Mouse (Mus musculus): ENCODE results near the gene Slmap. TPM values are rescaled to one million over a fixed set of nuclear protein-coding genes. Genes with fewer than 3 reads are reported as not detected.

Gene Slmap
- polyA plus RNA-seq, 2 experiments from 2014 or later: 14.7 to 20.5 TPM

GRCm38 (mm10) chr14:26467974-26468373 lies 66.8 kb downstream of the Slmap start:
- no peak for ATAC-seq

DNA sequence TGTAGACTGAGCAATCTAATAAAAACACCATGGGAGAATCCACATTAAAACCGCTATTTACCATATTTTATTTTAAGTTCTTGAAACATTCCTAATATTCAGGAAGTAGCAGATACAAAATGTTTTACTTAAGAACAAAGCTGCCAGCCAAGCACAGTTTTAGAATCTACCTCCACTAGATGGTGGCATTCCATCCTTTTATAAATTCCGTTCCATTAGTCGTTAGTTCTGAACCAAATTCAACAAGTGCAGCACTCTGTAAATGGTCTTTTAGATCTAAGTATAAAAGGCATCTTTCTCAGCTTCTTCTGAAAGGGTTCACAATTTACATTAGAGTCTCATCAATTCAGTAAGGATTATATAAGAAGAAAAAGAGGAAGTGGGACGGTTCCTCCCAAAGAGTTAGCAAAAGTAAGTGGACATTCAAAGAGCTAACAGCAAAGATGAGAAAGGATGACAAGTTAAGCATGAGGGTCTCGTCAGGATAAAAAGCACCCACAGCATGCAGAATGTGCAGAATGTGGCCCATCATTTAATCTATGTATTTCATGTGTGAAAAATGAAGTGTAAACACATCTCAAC lies 68.1 kb downstream of the Slmap start:
- no peak for ATAC-seq

DNA sequence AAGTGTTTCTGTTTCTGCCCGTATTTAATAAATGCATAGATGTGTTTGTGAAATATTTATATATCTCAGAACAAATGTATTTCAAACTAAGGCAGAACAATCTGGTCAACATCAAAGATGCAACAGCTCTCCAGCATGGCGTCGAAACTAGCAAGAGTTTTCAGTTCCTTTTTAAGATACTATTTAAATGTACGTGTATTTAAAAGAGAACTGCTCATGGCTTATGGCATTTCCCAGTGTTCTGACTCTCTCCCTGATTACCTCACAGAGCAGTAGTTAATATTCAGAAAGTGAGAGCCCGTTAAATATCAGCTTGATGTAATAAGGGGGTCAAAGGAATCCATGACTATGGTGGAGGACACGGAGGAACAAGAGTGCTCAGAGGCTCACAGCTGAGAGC lies 68.8 kb downstream of the Slmap start:
- ATAC-seq: no peak

GRCm38 (mm10) chr14:26459516-26459915 lies 75.2 kb downstream of the Slmap start:
- no peak for ATAC-seq

GRCm38 (mm10) chr14:26454851-26455250 lies 79.9 kb downstream of the Slmap start:
- ATAC-seq: no peak

- no peak for ATAC-seq
These were observed 84.5 kb downstream of the Slmap start for GRCm38 (mm10) chr14:26450036-26450800.

- no peak for ATAC-seq
These were observed 86.2 kb downstream of the Slmap start for GRCm38 (mm10) chr14:26448581-26448980.

GRCm38 (mm10) chr14:26447223-26447622 lies 87.5 kb downstream of the Slmap start:
- ATAC-seq: no peak

- no peak for ATAC-seq
These were observed 88.2 kb downstream of the Slmap start for GRCm38 (mm10) chr14:26446538-26446937.

DNA sequence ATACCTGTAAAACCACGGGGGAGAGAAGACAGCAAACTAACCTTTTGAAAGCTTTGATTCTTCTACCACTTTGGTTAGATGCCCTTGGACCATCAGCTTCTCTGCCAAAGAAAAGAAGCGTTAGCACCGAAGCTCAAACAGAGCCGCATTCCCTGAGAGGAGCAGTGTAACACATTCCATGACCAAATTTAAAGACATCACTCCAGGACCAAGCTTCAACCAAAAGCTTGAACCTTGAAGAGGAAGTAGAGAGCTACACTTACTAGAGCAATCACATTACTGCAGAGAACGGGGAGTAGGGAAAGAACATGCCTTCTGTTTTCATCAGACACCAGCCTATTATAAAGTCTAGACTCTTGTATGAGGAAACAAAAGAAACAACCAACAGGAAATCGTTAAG lies 92.2 kb downstream of the Slmap start:
- no peak for ATAC-seq

DNA sequence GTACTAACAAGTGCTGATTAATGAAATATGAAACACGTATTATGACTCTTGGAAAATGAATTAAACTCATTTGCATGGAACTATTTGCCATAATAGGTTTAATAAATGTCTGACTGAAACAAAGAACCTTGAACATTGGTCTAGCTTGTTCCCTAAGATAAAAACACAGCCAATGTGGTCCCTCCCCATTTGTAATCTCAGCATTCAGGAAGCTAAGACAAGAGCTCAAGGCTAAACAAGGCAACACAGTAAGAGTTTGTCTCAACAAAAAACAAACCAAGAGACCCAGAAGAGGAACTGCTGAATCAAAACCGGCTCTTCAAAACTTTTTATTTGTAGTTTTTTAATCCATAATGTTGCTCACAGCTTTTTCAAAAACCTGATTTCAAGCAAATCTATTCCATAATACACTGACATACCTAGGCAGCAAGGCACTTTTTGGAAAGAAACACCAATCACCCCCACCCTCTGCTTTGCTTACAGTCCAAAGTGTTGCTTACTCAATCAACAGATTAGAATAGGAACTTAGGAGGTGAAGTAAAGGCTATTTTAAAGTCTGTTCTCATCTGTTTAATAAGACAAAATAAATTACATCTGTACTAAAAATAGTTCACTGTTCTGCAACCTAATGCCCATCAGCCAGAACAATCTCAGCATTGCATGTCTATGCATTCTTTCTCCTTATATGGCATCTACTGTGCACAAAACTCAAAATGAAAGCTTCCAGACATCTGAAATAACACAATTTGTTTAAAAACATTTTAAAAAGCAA lies 93.5 kb downstream of the Slmap start:
- no peak for ATAC-seq

DNA sequence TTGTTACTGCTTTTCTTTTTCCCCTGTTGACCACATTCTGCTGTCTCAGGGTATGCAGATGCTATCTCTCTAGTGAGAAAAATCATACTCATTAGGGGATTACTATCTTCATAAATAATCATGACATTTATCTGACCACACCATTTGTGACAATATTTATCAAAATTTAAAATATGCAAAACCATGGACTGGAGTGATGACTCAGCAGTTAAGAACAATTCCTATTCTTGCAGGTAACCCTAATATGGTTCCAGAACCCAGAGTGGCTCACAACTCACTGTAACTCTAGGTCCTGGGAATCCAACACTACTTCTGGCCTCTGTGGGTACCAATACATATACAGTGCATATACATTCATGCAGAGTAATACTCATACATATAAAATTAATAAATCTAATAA lies 94.7 kb downstream of the Slmap start:
- no peak for ATAC-seq

DNA sequence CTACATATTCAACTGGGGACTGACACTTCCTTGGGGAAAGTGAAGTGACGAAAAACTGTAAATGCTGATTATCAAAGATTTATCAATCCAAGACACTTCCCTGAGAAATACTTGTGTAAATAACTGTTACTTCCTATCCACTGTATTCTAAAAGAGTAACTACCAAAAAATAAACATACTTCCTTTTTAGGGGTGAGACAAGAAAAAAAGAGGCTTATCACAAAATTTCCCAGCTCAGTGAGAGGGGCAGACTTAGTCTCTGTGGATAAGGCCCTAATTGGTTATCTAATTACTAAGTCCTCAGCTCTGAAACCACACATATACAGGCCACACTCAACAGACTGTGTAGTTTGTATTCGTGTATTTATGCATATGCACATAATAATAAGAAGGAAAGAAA lies 97.0 kb downstream of the Slmap start:
- no peak for ATAC-seq

GRCm38 (mm10) chr14:26436304-26436703 lies 98.4 kb downstream of the Slmap start:
- no peak for ATAC-seq

GRCm38 (mm10) chr14:26432320-26432719 lies 102.4 kb downstream of the Slmap start:
- no peak for ATAC-seq

GRCm38 (mm10) chr14:26431919-26432318 lies 102.8 kb downstream of the Slmap start:
- ATAC-seq: no peak

DNA sequence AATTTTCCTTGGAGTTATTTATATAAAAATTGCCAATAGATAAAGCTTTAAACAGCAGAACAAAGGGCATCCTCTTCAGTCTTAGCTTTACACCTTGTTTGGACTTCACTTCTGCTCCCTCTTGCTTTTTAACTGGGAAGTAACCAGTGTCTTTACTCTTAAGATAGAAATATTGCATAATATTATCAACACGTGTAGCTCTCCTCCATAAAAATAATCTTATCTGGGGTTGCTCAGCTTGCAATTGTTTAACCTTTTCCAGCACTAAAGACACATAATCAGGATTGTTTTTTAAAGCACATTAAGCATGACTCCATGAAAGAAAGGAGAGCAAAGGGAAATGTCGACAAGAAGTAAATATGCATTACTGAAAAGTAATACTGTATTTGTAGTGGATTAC lies 114.5 kb downstream of the Slmap start:
- ATAC-seq: no peak

GRCm38 (mm10) chr14:26417956-26418355 lies 116.8 kb downstream of the Slmap start:
- no peak for ATAC-seq

- ATAC-seq: no peak
These were observed 117.6 kb downstream of the Slmap start for GRCm38 (mm10) chr14:26417088-26417487.

DNA sequence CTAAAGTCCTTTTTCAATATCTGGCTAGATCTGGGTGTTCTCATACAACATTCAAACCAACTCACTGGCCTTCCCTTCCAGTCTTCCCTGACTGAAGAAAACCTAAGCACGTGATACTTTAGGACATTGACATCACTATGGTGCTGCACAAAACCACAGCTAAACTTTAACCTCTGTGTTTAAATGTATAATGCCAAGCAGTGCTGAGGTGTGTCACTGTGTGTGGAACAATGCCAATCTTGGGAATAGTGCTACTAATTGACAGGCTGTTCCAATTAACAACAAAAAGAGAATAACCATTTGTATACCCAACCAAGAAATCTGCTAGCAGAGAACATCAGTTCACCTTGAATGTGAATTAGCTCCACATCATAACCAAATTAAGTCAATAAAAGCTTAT lies 121.2 kb downstream of the Slmap start:
- ATAC-seq: no peak

DNA sequence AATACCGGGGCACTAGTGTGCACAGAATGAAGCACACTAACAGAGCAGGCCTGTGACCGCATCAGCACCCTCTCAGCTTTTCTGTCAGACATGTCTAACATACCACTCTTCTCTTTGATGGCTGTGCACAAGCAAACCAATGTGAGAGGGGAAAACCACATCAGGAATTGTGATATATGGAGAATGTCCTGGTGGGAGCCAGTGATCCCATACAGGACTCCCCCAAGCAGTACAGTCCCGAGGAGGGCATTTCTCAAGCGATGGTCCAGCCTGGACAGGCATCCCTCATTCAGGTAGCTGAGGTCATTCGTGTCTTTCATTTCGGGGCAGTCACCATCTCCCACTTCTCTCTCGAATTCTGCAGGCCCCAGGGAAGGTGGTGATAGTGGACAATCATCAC lies 128.0 kb downstream of the Slmap start:
- ATAC-seq: no peak

DNA sequence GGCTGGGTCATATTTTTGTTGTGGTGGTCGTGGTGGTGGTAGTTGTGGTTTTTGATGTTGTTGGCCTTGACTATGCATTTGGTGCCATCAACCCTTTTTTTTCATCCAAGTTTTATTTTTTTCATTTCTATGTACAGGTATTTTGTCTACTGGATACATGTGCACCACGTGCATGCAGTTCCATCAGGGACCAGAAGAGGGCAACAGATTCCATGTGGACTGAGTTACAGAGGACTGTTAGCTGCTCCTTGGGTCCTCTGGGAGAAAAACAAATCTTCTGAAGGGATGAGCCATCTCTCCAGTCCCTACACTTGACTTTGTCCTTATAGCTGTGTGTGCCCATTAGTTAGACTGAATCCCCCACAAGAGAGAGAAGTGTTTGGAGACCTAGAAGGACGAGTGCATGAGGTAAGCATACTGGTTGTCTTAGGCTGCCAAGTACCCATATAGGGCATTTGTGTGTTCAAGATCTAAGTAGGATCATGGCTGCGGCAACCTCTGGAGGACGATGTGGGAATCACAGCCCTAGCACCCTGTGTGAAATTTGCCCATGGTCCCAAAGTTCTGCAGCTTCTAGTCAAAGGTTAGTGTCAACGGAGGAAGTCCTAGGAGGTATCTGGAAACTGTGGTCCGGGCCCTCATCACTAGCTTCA lies 136.1 kb downstream of the Slmap start:
- ATAC-seq: no peak

DNA sequence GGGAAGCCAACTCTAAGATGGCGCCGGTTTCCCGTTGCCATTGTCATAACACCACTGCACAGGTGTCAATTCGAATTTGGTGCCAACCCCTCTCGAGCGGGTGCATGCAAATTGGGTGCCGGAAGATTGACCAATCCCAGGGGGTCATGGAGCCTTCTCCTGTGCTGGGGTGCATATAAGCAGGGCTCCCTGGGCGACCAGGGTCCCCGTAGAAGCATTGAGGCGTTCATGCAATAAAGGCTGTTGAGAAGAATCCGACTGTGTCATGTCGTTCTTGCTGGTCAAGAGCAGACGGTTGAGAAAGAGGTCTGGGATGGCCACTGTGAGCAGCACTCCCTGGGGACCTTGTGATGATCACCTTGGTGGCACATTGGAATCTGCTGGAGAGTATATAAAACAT lies 142.9 kb downstream of the Slmap start:
- ATAC-seq: no peak
